Mouse (Mus musculus) inflammation-experienced regulatory T-cells, adult 6 months (primary cell): ENCODE measurements around the gene Zfp184. TPM values are rescaled to one million over a fixed set of nuclear protein-coding genes. Genes with fewer than 3 reads are reported as not detected.

Source experiments
- polyA plus RNA-seq, 3 experiments: library from polyadenylated mRNA; unstranded; fragments of 100-300 nt; shearing (Covaris generic); gene quantifications; one replicate each; pipeline ENCODE4 v1.2.1; 2017

Gene Zfp184
- polyA plus RNA-seq, 3 experiments from 2014 or later: not detected

Other genes with a start within 250 kb of the Zfp184 start
- not detected for gene Olfr1359, start 247.0 kb upstream of the Zfp184 start, polyA plus RNA-seq
- not detected for gene Hist1h2bl, start 229.0 kb upstream of the Zfp184 start, polyA plus RNA-seq
- 10 to 100 TPM in 1 of 3 experiments, not detected in 2; 25.0 TPM for gene Hist1h2ai, start 228.7 kb upstream of the Zfp184 start, polyA plus RNA-seq
- 1 to 10 TPM in 1 of 3 experiments, not detected in 2; 4.9 TPM for gene Hist1h3h, start 227.4 kb upstream of the Zfp184 start, polyA plus RNA-seq
- 1 to 10 TPM in 2 of 3 experiments, not detected in 1; 1.6 to 4.7 TPM for gene Hist1h2bm, start 223.1 kb upstream of the Zfp184 start, polyA plus RNA-seq
- not detected for gene Hist1h4j, start 210.0 kb upstream of the Zfp184 start, polyA plus RNA-seq
- 10 to 100 TPM in 1 of 3 experiments, 1 to 10 TPM in 2; 1.5 to 15.3 (median 8.0) TPM for gene Hist1h4k, start 194.6 kb upstream of the Zfp184 start, polyA plus RNA-seq
- gene Hist1h2ak, start 191.3 kb upstream of the Zfp184 start, polyA plus RNA-seq: 1 to 10 TPM in 1 of 3 experiments, not detected in 2; 6.2 TPM
- 1 to 10 TPM in 2 of 3 experiments, not detected in 1; 1.8 to 3.0 TPM for gene Hist1h2bn, start 191.0 kb upstream of the Zfp184 start, polyA plus RNA-seq
- 10 to 100 TPM in 1 of 3 experiments, 1 to 10 TPM in 2; 3.0 to 89.4 (median 8.5) TPM for gene Hist1h1b, start 164.5 kb upstream of the Zfp184 start, polyA plus RNA-seq
- 1 to 10 TPM in 2 of 3 experiments, not detected in 1; 3.1 to 3.4 TPM for gene Hist1h3i, start 161.7 kb upstream of the Zfp184 start, polyA plus RNA-seq
- gene Hist1h2an, start 157.9 kb upstream of the Zfp184 start, polyA plus RNA-seq: 1 to 10 TPM in 1 of 3 experiments, not detected in 2; 3.5 TPM
- 1 to 10 TPM; 1.6 to 3.6 (median 3.0) TPM for gene Hist1h2bp, start 157.6 kb upstream of the Zfp184 start, polyA plus RNA-seq
- gene Hist1h2bq, start 134.9 kb upstream of the Zfp184 start, polyA plus RNA-seq: 10 to 100 TPM in 1 of 3 experiments, 1 to 10 TPM in 1, not detected in 1; 6.1 to 12.5 TPM
- 10 to 100 TPM in 1 of 3 experiments, 1 to 10 TPM in 1, not detected in 1; 2.4 to 11.2 TPM for gene Hist1h2ao, start 134.6 kb upstream of the Zfp184 start, polyA plus RNA-seq
- 10 to 100 TPM in 1 of 3 experiments, 1 to 10 TPM in 2; 5.8 to 17.9 (median 8.9) TPM for gene Hist1h4m, start 133.3 kb upstream of the Zfp184 start, polyA plus RNA-seq
- 1 to 10 TPM in 2 of 3 experiments, not detected in 1; 6.5 to 9.3 TPM for gene Hist1h4n, start 112.9 kb upstream of the Zfp184 start, polyA plus RNA-seq
- 100 to 1,000 TPM in 1 of 3 experiments, 10 to 100 TPM in 2; 58.0 to 576 (median 60.6) TPM for gene Hist1h2ap, start 111.6 kb upstream of the Zfp184 start, polyA plus RNA-seq
- gene Hist1h2br, start 111.4 kb upstream of the Zfp184 start, polyA plus RNA-seq: 10 to 100 TPM in 1 of 3 experiments, 1 to 10 TPM in 1, not detected in 1; 6.1 to 12.2 TPM
- not detected for gene Pom121l2, start 36.1 kb downstream of the Zfp184 start, polyA plus RNA-seq
- gene Prss16, start 64.6 kb downstream of the Zfp184 start, polyA plus RNA-seq: 1 to 10 TPM in 1 of 3 experiments, under 1 TPM in 1, not detected in 1; 0.24 to 1.2 TPM
- 100 to 1,000 TPM in 1 of 3 experiments, 10 to 100 TPM in 1, not detected in 1; 52.3 to 507 TPM for gene Hist1h2ah, start 90.5 kb downstream of the Zfp184 start, polyA plus RNA-seq
- 1 to 10 TPM in 2 of 3 experiments, not detected in 1; 2.2 to 9.9 TPM for gene Hist1h2bk, start 90.8 kb downstream of the Zfp184 start, polyA plus RNA-seq
- 10 to 100 TPM in 1 of 3 experiments, 1 to 10 TPM in 2; 4.1 to 18.5 (median 6.5) TPM for gene Hist1h4i, start 96.3 kb downstream of the Zfp184 start, polyA plus RNA-seq
- gene Hist1h2ag, start 97.8 kb downstream of the Zfp184 start, polyA plus RNA-seq: 1 to 10 TPM in 2 of 3 experiments, not detected in 1; 3.9 to 4.5 TPM
- 10 to 100 TPM in 1 of 3 experiments, 1 to 10 TPM in 2; 1.8 to 10.3 (median 6.6) TPM for gene Hist1h2bj, start 98.1 kb downstream of the Zfp184 start, polyA plus RNA-seq
- under 1 TPM in 1 of 3 experiments, not detected in 2; 0.07 TPM for gene Vmn1r188, start 139.3 kb downstream of the Zfp184 start, polyA plus RNA-seq
- gene Vmn1r189, start 160.7 kb downstream of the Zfp184 start, polyA plus RNA-seq: not detected
- gene Vmn1r191, start 238.9 kb downstream of the Zfp184 start, polyA plus RNA-seq: under 1 TPM in 1 of 3 experiments, not detected in 2; 0.13 TPM
- not detected for gene Vmn1r192, start 246.0 kb downstream of the Zfp184 start, polyA plus RNA-seq